Mouse (Mus musculus): ENCODE data around the gene Kcnn4. TPM values are rescaled to one million over a fixed set of nuclear protein-coding genes. Genes with fewer than 3 reads are reported as not detected.

Gene Kcnn4
- total and polyA plus RNA-seq, 2 experiments from 2014 or later, result 0.27 to 0.81 TPM

- Histone ChIP-seq H3K4me2 (ENCODE audit: low read depth, low read length, poor library complexity, severe bottlenecking) (no peak overlapping the region), H3K36me3 (ENCODE audit: insufficient read depth, low read length) (peaks cover 18% of the 10 kb centered on the region), H3K4me3 (ENCODE audit: low read depth, low read length) (no peak overlapping the region), H3K9ac (replicated peaks; ENCODE audit: low read length, poor library complexity, severe bottlenecking) (no peak overlapping the region), H3K9me3 (ENCODE audit: low read length) (no peaks in the 10 kb centered on the region), H3K27me3 (ENCODE audit: insufficient read depth, low read length) (no peaks in the 10 kb centered on the region), H3K27ac (ENCODE audit: low read depth, low read length) (no peak overlapping the region), H3K4me1 (ENCODE audit: insufficient read depth, low read length) (no peaks in the 10 kb centered on the region)
- ATAC-seq (ENCODE audit: low FRiP score) (no peak), DNase-seq (ENCODE audit: low spot score) (no peak)
- no peak for TF ChIP-seq CTCF (IDR thresholded peaks at IDR 0.05)
- 27% methylated on average over 8 of the region's 8 CpGs for WGBS
Measured at GRCm38 (mm10) chr7:24419579-24419978, 49.5 kb downstream of the Kcnn4 start.

GRCm38 (mm10) chr7:24421648-24422047 lies 51.6 kb downstream of the Kcnn4 start:
- H3K27ac ChIP-seq (ENCODE audit: low read depth, low read length), result no peak overlapping the region
- no peaks in the 10 kb centered on the region for H3K4me1 ChIP-seq (ENCODE audit: insufficient read depth, low read length)
- ATAC-seq (ENCODE audit: low FRiP score) (no peak), DNase-seq (ENCODE audit: low spot score) (peak; percentile 27)
- 49% methylated on average over 7 of the region's 7 CpGs for WGBS
- peak; percentile 52 for TF ChIP-seq CTCF (IDR thresholded peaks at IDR 0.05)
- no peaks in the 10 kb centered on the region for H3K27me3 ChIP-seq (ENCODE audit: insufficient read depth, low read length)
- 0 out of 2 replicates have a peak overlapping the region, but pooled peaks have one; percentile 24 for H3K9ac ChIP-seq (replicated peaks; ENCODE audit: low read length, poor library complexity, severe bottlenecking)
- H3K36me3 ChIP-seq (ENCODE audit: insufficient read depth, low read length), result peaks cover 13% of the 10 kb centered on the region
- no peak overlapping the region for H3K4me3 ChIP-seq (ENCODE audit: low read depth, low read length)
- no peak overlapping the region for H3K4me2 ChIP-seq (ENCODE audit: low read depth, low read length, poor library complexity, severe bottlenecking)
- H3K9me3 ChIP-seq (ENCODE audit: low read length), result no peaks in the 10 kb centered on the region

GRCm38 (mm10) chr7:24422251-24422650 lies 52.2 kb downstream of the Kcnn4 start:
- Histone ChIP-seq H3K36me3 (ENCODE audit: insufficient read depth, low read length) (peaks cover 8% of the 10 kb centered on the region; the same call in 1 of the 2 replicates), H3K27ac (ENCODE audit: low read depth, low read length) (no peak overlapping the region), H3K9me3 (ENCODE audit: low read length) (no peaks in the 10 kb centered on the region), H3K4me3 (ENCODE audit: low read depth, low read length) (no peak overlapping the region), H3K4me1 (ENCODE audit: insufficient read depth, low read length) (no peaks in the 10 kb centered on the region), H3K27me3 (ENCODE audit: insufficient read depth, low read length) (no peaks in the 10 kb centered on the region), H3K4me2 (ENCODE audit: low read depth, low read length, poor library complexity, severe bottlenecking) (no peak overlapping the region), H3K9ac (replicated peaks; ENCODE audit: low read length, poor library complexity, severe bottlenecking) (0 out of 2 replicates have a peak overlapping the region, but pooled peaks have one; percentile 24)
- ATAC-seq (ENCODE audit: low FRiP score) (no peak), DNase-seq (ENCODE audit: low spot score) (peak; percentile 54)
- no peak for TF ChIP-seq CTCF (IDR thresholded peaks at IDR 0.05)
- 48% methylated on average over 8 of the region's 8 CpGs for WGBS

- no peaks in the 10 kb centered on the region for H3K4me1 ChIP-seq (ENCODE audit: insufficient read depth, low read length)
- H3K9me3 ChIP-seq (ENCODE audit: low read length), result no peaks in the 10 kb centered on the region
- H3K4me2 ChIP-seq (ENCODE audit: low read depth, low read length, poor library complexity, severe bottlenecking), result no peak overlapping the region
- H3K4me3 ChIP-seq (ENCODE audit: low read depth, low read length), result no peak overlapping the region
- H3K27me3 ChIP-seq (ENCODE audit: insufficient read depth, low read length), result no peaks in the 10 kb centered on the region
- no peak overlapping the region for H3K27ac ChIP-seq (ENCODE audit: low read depth, low read length)
- no peak for DNase-seq (ENCODE audit: low spot score)
- no peak for ATAC-seq (ENCODE audit: low FRiP score)
- H3K9ac ChIP-seq (replicated peaks; ENCODE audit: low read length, poor library complexity, severe bottlenecking), result no peak overlapping the region
- no peak for TF ChIP-seq CTCF (IDR thresholded peaks at IDR 0.05)
- H3K36me3 ChIP-seq (ENCODE audit: insufficient read depth, low read length), result peaks cover 8% of the 10 kb centered on the region; the same call in 1 of the 2 replicates
- 90% methylated on average over 15 of the region's 15 CpGs for WGBS
Measured at GRCm38 (mm10) chr7:24423107-24423763, 53.2 kb downstream of the Kcnn4 start.

GRCm38 (mm10) chr7:24423956-24424732 lies 54.1 kb downstream of the Kcnn4 start:
- 76% methylated on average over 12 of the region's 12 CpGs for WGBS
- Histone ChIP-seq H3K4me3 (ENCODE audit: low read depth, low read length) (no peak overlapping the region), H3K27me3 (ENCODE audit: insufficient read depth, low read length) (no peaks in the 10 kb centered on the region), H3K4me1 (ENCODE audit: insufficient read depth, low read length) (no peaks in the 10 kb centered on the region), H3K9ac (replicated peaks; ENCODE audit: low read length, poor library complexity, severe bottlenecking) (no peak overlapping the region), H3K36me3 (ENCODE audit: insufficient read depth, low read length) (peaks cover 8% of the 10 kb centered on the region; the same call in 1 of the 2 replicates), H3K27ac (ENCODE audit: low read depth, low read length) (0 out of 2 replicates have a peak overlapping the region, but pooled peaks have one; percentile 20), H3K9me3 (ENCODE audit: low read length) (no peaks in the 10 kb centered on the region), H3K4me2 (ENCODE audit: low read depth, low read length, poor library complexity, severe bottlenecking) (no peak overlapping the region)
- no peak for TF ChIP-seq CTCF (IDR thresholded peaks at IDR 0.05)
- DNase-seq (ENCODE audit: low spot score) (peak; percentile 75), ATAC-seq (ENCODE audit: low FRiP score) (no peak)

- H3K27ac ChIP-seq (ENCODE audit: low read depth, low read length), result no peak overlapping the region
- H3K4me2 ChIP-seq (ENCODE audit: low read depth, low read length, poor library complexity, severe bottlenecking), result no peak overlapping the region
- TF ChIP-seq CTCF (IDR thresholded peaks at IDR 0.05), result no peak
- DNase-seq (ENCODE audit: low spot score) (no peak), ATAC-seq (ENCODE audit: low FRiP score) (no peak)
- H3K4me1 ChIP-seq (ENCODE audit: insufficient read depth, low read length), result no peaks in the 10 kb centered on the region
- WGBS, result 87% methylated on average over 9 of the region's 9 CpGs
- H3K27me3 ChIP-seq (ENCODE audit: insufficient read depth, low read length), result no peaks in the 10 kb centered on the region
- no peaks in the 10 kb centered on the region for H3K9me3 ChIP-seq (ENCODE audit: low read length)
- H3K36me3 ChIP-seq (ENCODE audit: insufficient read depth, low read length), result peaks cover 8% of the 10 kb centered on the region; the same call in 1 of the 2 replicates
- H3K9ac ChIP-seq (replicated peaks; ENCODE audit: low read length, poor library complexity, severe bottlenecking), result no peak overlapping the region
- no peak overlapping the region for H3K4me3 ChIP-seq (ENCODE audit: low read depth, low read length)
Measured at GRCm38 (mm10) chr7:24425919-24426318, 55.9 kb downstream of the Kcnn4 start.

Data from midbrain, postnatal 0 days (tissue).